Mouse (Mus musculus) neural tube, embryonic 13.5 days (tissue): ENCODE results near the gene Arhgap27. TPM values are rescaled to one million over a fixed set of nuclear protein-coding genes. Genes with fewer than 3 reads are reported as not detected.

Experiments used
- ATAC-seq: fragments of 200-750 bp; cut with Nextera tagmentation; 2 replicates; pipeline ENCODE4 v1.8.0; 2017; ENCODE audit warnings: low read depth, mild to moderate bottlenecking, moderate TSS enrichment, moderate library complexity
- H3K27ac ChIP-seq: fragments of 300-500 bp; sonication (generic); replicated peaks from 2 replicates; pipeline ENCODE4 v1.5.1; 2015; ENCODE audit warnings: moderate library complexity, mild to moderate bottlenecking, inconsistent platforms
- H3K27me3 ChIP-seq: fragments of 300-500 bp; sonication (generic); 2 replicates; pipeline ENCODE4 v1.6.1; 2015; ENCODE audit warnings: mild to moderate bottlenecking, inconsistent platforms
- H3K36me3 ChIP-seq: fragments of 300-500 bp; sonication (generic); 2 replicates; pipeline ENCODE4 v1.6.1; 2015; ENCODE audit warnings: mild to moderate bottlenecking, inconsistent platforms
- H3K4me1 ChIP-seq: fragments of 300-500 bp; sonication (generic); replicated peaks from 2 replicates; pipeline ENCODE4 v1.6.1; 2015; ENCODE audit warnings: inconsistent platforms
- H3K4me2 ChIP-seq: fragments of 300-500 bp; sonication (generic); 2 replicates; pipeline ENCODE4 v1.6.1; 2015; ENCODE audit warnings: inconsistent platforms, mild to moderate bottlenecking, moderate library complexity
- H3K4me3 ChIP-seq: fragments of 300-500 bp; sonication (generic); 2 replicates; pipeline ENCODE4 v1.5.1; 2015; ENCODE audit warnings: mild to moderate bottlenecking, inconsistent platforms
- H3K9ac ChIP-seq: fragments of 300-500 bp; sonication (generic); 2 replicates; pipeline ENCODE4 v1.6.1; 2015; ENCODE audit warnings: moderate library complexity, mild to moderate bottlenecking, inconsistent platforms
- H3K9me3 ChIP-seq: fragments of 300-500 bp; sonication (generic); 2 replicates; pipeline ENCODE4 v1.6.1; 2016; ENCODE audit warnings: inconsistent platforms
- WGBS: fragments of 180-500 bp; shearing (Covaris S2); methylation state at CpG from one replicate; pipeline ENCODE4 v1.1.7; 2015; 5-methylcytosine and 5-hydroxymethylcytosine counted together
- polyA plus RNA-seq: library from polyadenylated mRNA; unstranded; fragments of >200 nt; fragmentation: Nextera tagmentation; extraction: Ambion mirVana; gene quantifications from 2 replicates; pipeline ENCODE4 v1.2.1, GENCODE M21; 2015

Arhgap27 gene
- polyA plus RNA-seq, 1 experiment from 2014 or later = 4.4 TPM

DNA sequence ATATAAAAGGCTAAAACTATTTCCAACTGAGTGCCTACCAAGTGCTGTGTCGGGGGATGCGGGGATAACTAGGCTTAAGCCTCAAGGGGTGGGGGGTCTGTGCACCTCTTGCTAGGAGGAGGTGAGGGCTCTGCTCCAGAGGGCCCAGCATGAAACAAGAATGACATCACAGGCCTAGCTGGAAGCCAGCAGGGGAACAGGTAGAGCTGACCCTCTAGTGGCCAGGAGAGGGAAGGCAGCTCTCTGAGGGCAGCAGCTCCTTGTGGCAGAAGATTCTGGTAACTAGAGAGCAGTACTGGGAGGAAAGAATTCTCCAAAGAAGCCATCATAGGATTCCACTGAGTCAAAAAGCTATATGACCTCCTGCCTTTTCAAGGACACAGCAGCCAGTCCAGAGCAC, 38.7 kb upstream of the Arhgap27 start:
- Histone ChIP-seq H3K27me3 (no peaks in the 10 kb centered on the region), H3K9ac (no peak overlapping the region), H3K27ac (no peak overlapping the region), H3K4me3 (no peak overlapping the region), H3K4me1 (0 out of 2 replicates have a peak, but pooled peaks cover 3% of the 10 kb centered on the region), H3K4me2 (no peak overlapping the region), H3K9me3 (no peaks in the 10 kb centered on the region), H3K36me3 (peaks cover 33% of the 10 kb centered on the region)
- ATAC-seq = no peak
- WGBS = 76% methylated on average over 2 of the region's 2 CpGs

DNA sequence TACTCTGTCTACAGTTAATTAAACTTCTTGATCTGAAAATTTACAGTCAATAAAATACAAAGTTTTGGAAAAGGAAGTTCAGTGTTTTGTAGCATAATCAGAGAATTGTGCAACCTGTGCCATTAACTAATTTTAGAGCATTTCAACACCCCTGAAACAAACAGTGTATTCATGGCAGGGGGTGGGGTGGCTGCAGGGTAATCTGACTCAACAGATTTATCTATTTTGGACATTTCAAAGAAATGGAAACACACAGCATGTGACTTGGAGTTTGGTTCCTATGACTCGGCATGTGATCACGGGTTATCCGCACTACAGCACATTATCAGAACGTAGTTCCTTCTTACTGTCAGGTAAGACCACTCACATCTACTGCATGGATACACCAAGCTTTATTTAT, 36.5 kb upstream of the Arhgap27 start:
- no peak overlapping the region for H3K27ac ChIP-seq
- H3K36me3 ChIP-seq = peaks cover 43% of the 10 kb centered on the region
- no peaks in the 10 kb centered on the region for H3K9me3 ChIP-seq
- no peak overlapping the region for H3K4me3 ChIP-seq
- no peak overlapping the region for H3K4me2 ChIP-seq
- no peaks in the 10 kb centered on the region for H3K4me1 ChIP-seq
- no peak for ATAC-seq
- no peaks in the 10 kb centered on the region for H3K27me3 ChIP-seq
- H3K9ac ChIP-seq = no peak overlapping the region
- WGBS = 87% methylated on average over 4 of the region's 4 CpGs

DNA sequence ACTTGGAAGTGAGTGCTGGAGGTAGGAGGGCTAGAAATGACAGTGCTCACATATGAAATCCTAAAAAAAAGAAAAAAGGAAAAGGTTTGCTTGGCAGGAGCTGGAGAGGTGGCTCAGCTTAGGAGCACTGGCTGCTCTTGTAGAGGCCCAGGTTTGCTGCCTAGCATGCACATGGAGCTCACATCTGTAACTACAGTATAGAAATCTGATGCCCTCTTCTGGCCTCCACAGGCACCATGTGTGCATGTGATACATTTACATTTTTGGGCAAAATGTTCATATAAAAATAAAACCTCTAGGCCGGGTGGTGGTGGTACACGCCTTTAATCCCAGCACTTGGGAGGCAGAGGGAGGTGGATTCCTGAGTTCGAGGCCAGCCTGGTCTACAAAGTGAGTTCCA, 35.6 kb upstream of the Arhgap27 start:
- Histone ChIP-seq H3K36me3 (peaks cover 49% of the 10 kb centered on the region), H3K4me1 (no peaks in the 10 kb centered on the region), H3K4me3 (no peak overlapping the region), H3K4me2 (no peak overlapping the region), H3K27ac (no peak overlapping the region), H3K9me3 (no peaks in the 10 kb centered on the region), H3K27me3 (no peaks in the 10 kb centered on the region), H3K9ac (no peak overlapping the region)
- WGBS = 97% methylated on average over 3 of the region's 3 CpGs
- no peak for ATAC-seq

GRCm38 (mm10) chr11:103396682-103397081, 33.2 kb upstream of the Arhgap27 start:
- no peak overlapping the region for H3K27ac ChIP-seq
- no peak overlapping the region for H3K9ac ChIP-seq
- H3K27me3 ChIP-seq = no peaks in the 10 kb centered on the region
- H3K4me2 ChIP-seq = no peak overlapping the region
- no peak overlapping the region for H3K4me3 ChIP-seq
- no peak for ATAC-seq
- peaks cover 55% of the 10 kb centered on the region for H3K36me3 ChIP-seq
- WGBS = 90% methylated on average over 4 of the region's 4 CpGs
- no peaks in the 10 kb centered on the region for H3K9me3 ChIP-seq
- no peaks in the 10 kb centered on the region for H3K4me1 ChIP-seq

GRCm38 (mm10) chr11:103396236-103396635, 32.7 kb upstream of the Arhgap27 start:
- Histone ChIP-seq H3K9me3 (no peaks in the 10 kb centered on the region), H3K27ac (no peak overlapping the region), H3K4me1 (no peaks in the 10 kb centered on the region), H3K27me3 (no peaks in the 10 kb centered on the region), H3K4me2 (no peak overlapping the region), H3K4me3 (no peak overlapping the region), H3K9ac (no peak overlapping the region), H3K36me3 (peaks cover 59% of the 10 kb centered on the region)
- no peak for ATAC-seq
- WGBS = 100% methylated on average over 4 of the region's 4 CpGs

DNA sequence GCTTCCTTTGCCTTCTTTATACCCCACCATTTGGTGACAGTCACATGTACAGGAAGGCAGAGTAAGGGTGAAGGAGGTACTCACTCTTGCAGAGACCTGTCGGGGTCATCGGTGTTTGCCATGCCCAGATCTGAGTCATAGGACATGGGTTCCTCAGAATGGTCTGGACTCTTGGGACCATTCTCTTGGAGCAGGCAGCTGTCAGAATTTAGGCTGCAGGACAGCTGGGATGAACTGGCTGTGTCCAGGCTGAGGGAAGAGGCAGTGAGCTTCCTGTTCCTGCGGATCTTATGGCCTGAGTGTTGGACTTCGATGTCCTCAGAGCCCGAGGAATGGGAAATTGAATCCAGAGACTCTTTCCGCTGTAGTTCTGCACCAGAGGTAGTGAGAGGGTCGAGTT, 31.1 kb upstream of the Arhgap27 start:
- Histone ChIP-seq H3K9ac (no peak overlapping the region), H3K27ac (no peak overlapping the region), H3K4me3 (no peak overlapping the region), H3K36me3 (peaks cover 73% of the 10 kb centered on the region), H3K9me3 (no peaks in the 10 kb centered on the region), H3K4me2 (no peak overlapping the region), H3K27me3 (no peaks in the 10 kb centered on the region), H3K4me1 (no peaks in the 10 kb centered on the region)
- ATAC-seq = no peak
- WGBS = 92% methylated on average over 7 of the region's 7 CpGs

DNA sequence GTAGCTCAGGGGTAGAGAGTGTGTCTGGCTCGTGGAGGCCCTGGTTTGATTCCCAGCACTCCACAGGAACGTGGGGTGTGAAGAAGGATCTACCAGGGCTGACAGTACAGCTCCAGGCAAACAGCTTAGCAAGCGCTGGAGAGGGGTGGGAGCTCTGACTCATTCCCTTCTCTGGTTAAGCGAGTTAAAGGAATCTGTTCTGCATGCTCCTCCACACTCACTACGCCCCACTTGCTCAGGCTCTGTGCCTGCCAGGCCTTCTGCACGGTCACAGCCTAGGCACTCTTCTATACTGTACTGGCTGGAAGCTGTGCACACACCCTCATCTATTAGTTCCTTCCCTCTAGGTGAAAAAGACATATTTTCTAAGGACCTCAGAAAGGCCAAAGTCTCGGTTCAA, 30.5 kb upstream of the Arhgap27 start:
- Histone ChIP-seq H3K27me3 (no peaks in the 10 kb centered on the region), H3K36me3 (peaks cover 77% of the 10 kb centered on the region), H3K9ac (no peak overlapping the region), H3K27ac (no peak overlapping the region), H3K4me1 (no peaks in the 10 kb centered on the region), H3K9me3 (no peaks in the 10 kb centered on the region), H3K4me3 (no peak overlapping the region), H3K4me2 (no peak overlapping the region)
- ATAC-seq = no peak
- WGBS = 93% methylated on average over 7 of the region's 7 CpGs

DNA sequence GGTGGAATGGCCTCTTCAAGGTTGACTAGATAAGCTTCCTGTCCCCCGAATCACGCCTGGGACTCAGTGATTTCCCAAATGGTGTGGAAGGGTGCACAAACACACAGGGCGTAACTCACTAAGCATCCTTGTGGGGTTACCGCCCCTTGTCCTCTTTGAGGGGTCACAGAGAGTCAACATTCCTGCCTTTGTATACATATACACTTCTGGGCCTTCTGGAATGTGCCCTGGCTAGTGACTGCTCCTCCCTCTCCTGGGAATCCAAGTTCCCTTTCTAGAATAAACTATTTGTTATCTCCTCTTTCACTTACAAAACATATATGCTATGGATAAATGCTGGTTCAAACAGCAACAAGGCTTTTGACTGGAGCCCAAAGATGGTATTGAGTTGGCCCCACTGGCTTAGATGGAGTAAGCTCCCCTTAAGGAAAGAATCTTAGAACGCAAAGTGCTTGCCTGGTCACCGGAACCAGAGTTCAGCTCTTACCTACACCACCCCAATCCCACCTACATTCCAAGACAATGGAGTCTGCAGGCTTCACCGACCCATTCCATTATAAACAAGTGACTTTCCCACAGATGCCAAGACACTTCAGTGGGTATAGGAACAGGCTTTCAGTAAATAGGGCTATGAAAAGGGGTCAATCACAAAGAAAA, 24.5 kb upstream of the Arhgap27 start:
- H3K4me1 ChIP-seq = no peaks in the 10 kb centered on the region
- H3K9me3 ChIP-seq = no peaks in the 10 kb centered on the region
- 89% methylated on average over 7 of the region's 7 CpGs for WGBS
- H3K27me3 ChIP-seq = no peaks in the 10 kb centered on the region
- H3K4me3 ChIP-seq = no peak overlapping the region
- no peak overlapping the region for H3K9ac ChIP-seq
- no peak for ATAC-seq
- H3K36me3 ChIP-seq = peaks cover 60% of the 10 kb centered on the region
- H3K4me2 ChIP-seq = no peak overlapping the region
- H3K27ac ChIP-seq = no peak overlapping the region

DNA sequence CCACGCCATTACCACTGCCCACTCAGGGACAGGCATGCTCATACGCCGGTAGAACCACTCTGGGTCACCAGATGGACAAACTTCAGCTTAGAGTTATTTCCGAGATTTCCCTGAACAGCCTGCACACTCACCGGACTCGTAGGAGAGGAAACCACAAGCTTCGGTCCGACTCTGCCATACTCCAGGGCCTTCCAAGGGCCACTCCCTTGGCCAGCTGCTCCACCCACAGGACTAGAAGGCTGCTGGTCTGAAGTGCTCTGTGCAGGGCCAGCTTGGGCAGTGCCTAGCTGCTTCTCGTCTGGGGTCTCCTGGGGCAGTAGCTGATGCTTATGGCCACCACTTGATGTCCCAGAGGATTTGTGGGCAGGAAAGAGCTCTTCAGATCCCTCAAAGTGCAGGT, 23.3 kb upstream of the Arhgap27 start:
- peaks cover 48% of the 10 kb centered on the region for H3K36me3 ChIP-seq
- 90% methylated on average over 9 of the region's 9 CpGs for WGBS
- no peak overlapping the region for H3K9ac ChIP-seq
- ATAC-seq = no peak
- H3K9me3 ChIP-seq = no peaks in the 10 kb centered on the region
- no peak overlapping the region for H3K4me2 ChIP-seq
- H3K27ac ChIP-seq = no peak overlapping the region
- no peaks in the 10 kb centered on the region for H3K27me3 ChIP-seq
- H3K4me3 ChIP-seq = no peak overlapping the region
- H3K4me1 ChIP-seq = no peaks in the 10 kb centered on the region

DNA sequence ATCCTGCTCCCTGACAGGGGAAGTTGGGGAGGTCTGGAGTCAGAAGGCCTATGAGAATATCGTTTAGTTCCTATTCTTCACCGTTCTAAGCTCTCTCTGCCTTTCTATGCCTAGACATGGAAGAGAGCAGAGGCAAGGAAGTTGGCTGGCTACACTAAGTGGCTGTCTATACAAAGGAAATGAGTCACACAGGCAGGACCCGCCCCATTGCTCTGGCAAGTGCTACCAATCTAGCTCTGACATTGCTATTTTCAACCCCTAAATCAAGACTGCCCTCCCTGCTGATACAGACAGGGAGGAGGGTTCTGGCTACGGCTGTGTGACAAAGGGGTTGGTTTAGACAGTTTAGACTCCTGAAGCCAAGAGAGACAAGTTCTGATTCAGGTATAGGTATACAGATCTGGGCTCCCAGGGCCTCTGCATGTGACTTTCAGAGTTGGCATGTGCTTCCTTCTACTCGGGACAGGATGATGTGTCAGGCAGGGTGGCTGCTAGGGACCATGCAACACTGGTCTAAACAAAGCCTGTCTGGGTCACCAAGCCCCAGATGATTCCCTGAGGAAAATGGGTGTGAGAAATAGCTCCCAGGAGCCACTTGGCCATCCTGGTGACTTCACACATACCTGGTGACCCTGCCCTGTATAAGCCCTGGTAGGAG, 18.6 kb upstream of the Arhgap27 start:
- H3K4me3 ChIP-seq = no peak overlapping the region
- H3K9me3 ChIP-seq = no peaks in the 10 kb centered on the region
- no peak overlapping the region for H3K9ac ChIP-seq
- H3K36me3 ChIP-seq = peaks cover 49% of the 10 kb centered on the region
- no peak for ATAC-seq
- H3K4me1 ChIP-seq = no peaks in the 10 kb centered on the region
- no peak overlapping the region for H3K4me2 ChIP-seq
- H3K27me3 ChIP-seq = no peaks in the 10 kb centered on the region
- no peak overlapping the region for H3K27ac ChIP-seq
- WGBS = 75% methylated on average over 5 of the region's 5 CpGs

DNA sequence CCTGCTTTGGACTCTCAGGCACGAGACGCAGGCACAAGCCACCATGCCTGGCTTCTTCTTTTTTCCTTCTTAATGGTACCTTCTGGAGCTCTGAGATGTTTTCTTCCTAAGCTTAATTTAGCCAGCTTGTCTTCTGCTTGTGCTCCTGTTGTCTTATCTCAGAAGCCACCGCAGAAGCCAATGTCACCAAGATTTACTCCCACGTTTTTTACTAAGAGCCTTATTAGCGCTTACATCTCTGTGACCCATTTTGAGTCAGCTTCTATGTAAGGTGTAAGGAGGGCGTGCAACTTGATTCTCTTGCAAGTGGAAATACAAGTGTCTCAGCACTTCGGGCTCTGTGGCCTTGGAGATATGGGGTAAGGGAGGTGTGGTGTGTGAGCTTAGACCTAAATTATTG, 18.0 kb upstream of the Arhgap27 start:
- no peaks in the 10 kb centered on the region for H3K27me3 ChIP-seq
- H3K4me1 ChIP-seq = no peaks in the 10 kb centered on the region
- H3K36me3 ChIP-seq = peaks cover 49% of the 10 kb centered on the region
- no peak overlapping the region for H3K4me3 ChIP-seq
- no peaks in the 10 kb centered on the region for H3K9me3 ChIP-seq
- H3K4me2 ChIP-seq = no peak overlapping the region
- no peak for ATAC-seq
- no peak overlapping the region for H3K27ac ChIP-seq
- H3K9ac ChIP-seq = no peak overlapping the region
- 92% methylated on average over 7 of the region's 7 CpGs for WGBS

DNA sequence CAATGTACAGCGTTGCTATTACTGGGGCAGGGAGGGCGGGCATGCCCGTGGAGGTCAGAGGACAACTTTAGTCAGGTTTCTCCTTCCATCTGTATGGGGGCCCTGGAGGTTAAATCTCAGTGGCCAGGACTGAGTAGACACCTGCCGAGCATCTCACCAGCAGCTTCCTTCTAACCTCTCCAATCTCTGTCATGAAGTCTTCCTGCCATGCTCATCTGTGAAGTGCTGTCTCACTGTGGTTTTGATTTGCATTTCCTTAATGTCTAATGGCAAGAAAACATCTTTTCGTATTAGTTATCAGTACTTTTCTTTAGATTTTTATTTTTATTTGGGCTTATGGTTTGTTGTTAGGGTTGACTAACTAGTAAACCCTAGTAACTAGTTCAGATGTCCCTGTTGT, 17.0 kb upstream of the Arhgap27 start:
- no peak overlapping the region for H3K27ac ChIP-seq
- peaks cover 55% of the 10 kb centered on the region for H3K36me3 ChIP-seq
- no peaks in the 10 kb centered on the region for H3K4me1 ChIP-seq
- WGBS = 94% methylated on average over 5 of the region's 5 CpGs
- no peak overlapping the region for H3K4me3 ChIP-seq
- H3K27me3 ChIP-seq = no peaks in the 10 kb centered on the region
- no peak for ATAC-seq
- no peaks in the 10 kb centered on the region for H3K9me3 ChIP-seq
- no peak overlapping the region for H3K9ac ChIP-seq
- no peak overlapping the region for H3K4me2 ChIP-seq

GRCm38 (mm10) chr11:103378341-103378740, 14.8 kb upstream of the Arhgap27 start:
- 95% methylated on average over 6 of the region's 6 CpGs for WGBS
- Histone ChIP-seq H3K9me3 (no peaks in the 10 kb centered on the region), H3K9ac (no peak overlapping the region), H3K36me3 (peaks cover 70% of the 10 kb centered on the region), H3K4me3 (no peak overlapping the region), H3K27me3 (no peaks in the 10 kb centered on the region), H3K4me1 (no peaks in the 10 kb centered on the region), H3K27ac (no peak overlapping the region), H3K4me2 (no peak overlapping the region)
- no peak for ATAC-seq
